Mouse (Mus musculus) CH12.LX (cell line): Measurements from ENCODE around the gene Ppox.

Experiments
- CHD2 ChIP-seq: IDR thresholded peaks from 2 replicates; pipeline ENCODE4 v1.6.1; 2011; ENCODE audit warnings: low read length, improper control_type of control experiment
- CTCF ChIP-seq, 2 experiments: IDR thresholded peaks in 1 of 2; conservative IDR thresholded peaks in 1 of 2; 2 replicates each; pipeline ENCODE4 v1.5.1; 2011 to 2012; ENCODE audit warnings: low read depth in 2 of 2, low read length in 2 of 2, improper control_type of control experiment in 1 of 2, inconsistent platforms in 1 of 2, mild to moderate bottlenecking in 1 of 2, moderate library complexity in 1 of 2
- ELF1 ChIP-seq: IDR thresholded peaks from 2 replicates; pipeline ENCODE4 v1.6.1; 2014; ENCODE audit warnings: low read depth, mild to moderate bottlenecking, inconsistent platforms, low read length, improper control_type of control experiment
- EP300 ChIP-seq: IDR thresholded peaks from 2 replicates; pipeline ENCODE4 v1.6.1; 2011; ENCODE audit warnings: low read length, improper control_type of control experiment
- KAT2A ChIP-seq: IDR thresholded peaks from 2 replicates; pipeline ENCODE4 v1.6.1; 2012; ENCODE audit warnings: low read length, improper control_type of control experiment, inconsistent platforms; ENCODE audit not compliant: insufficient replicate concordance
- MYC ChIP-seq: IDR thresholded peaks from 2 replicates; pipeline ENCODE4 v1.6.1; 2011; ENCODE audit warnings: low read depth, mild to moderate bottlenecking, improper control_type of control experiment, low read length
- POLR2AphosphoS2 ChIP-seq: IDR thresholded peaks from 2 replicates; pipeline ENCODE4 v1.6.1; 2011; ENCODE audit warnings: low read depth, low read length, improper control_type of control experiment
- ZMIZ1 ChIP-seq: IDR thresholded peaks from 2 replicates; pipeline ENCODE4 v1.6.1; 2012; ENCODE audit warnings: low read depth, mild to moderate bottlenecking, inconsistent platforms, low read length, improper control_type of control experiment

- TF ChIP-seq ELF1: no peak
- no peak for TF ChIP-seq EP300
- TF ChIP-seq CHD2: no peak
- no peak for TF ChIP-seq KAT2A
- no peak for TF ChIP-seq ZMIZ1
- no peak for TF ChIP-seq CTCF (conservative IDR thresholded peaks at IDR 0.05 in 1 of 2, IDR thresholded peaks at IDR 0.05 in 1 of 2; ENCODE audit: low read depth in 2 of 2, low read length in 2 of 2)
- no peak for TF ChIP-seq POLR2AphosphoS2
- TF ChIP-seq MYC: no peak
These were observed 38.8 kb upstream of the Ppox start for GRCm38 (mm10) chr1:171319748-171320147.
